Mouse (Mus musculus) forebrain, embryonic 10.5 days (tissue): ENCODE data around the gene Hist1h4k. TPM values are rescaled to one million over a fixed set of nuclear protein-coding genes. Genes with fewer than 3 reads are reported as not detected.
"Not testable (repeated sequence)": the region's sequence is repeated elsewhere in the genome, so short reads cannot be mapped to it uniquely, and the experiment has no call there.

Experiments
- DNase-seq: peaks from one replicate; pipeline ENCODE4 v3.0.0-alpha.2; 2017; ENCODE audit warnings: low spot score; ENCODE audit errors: extremely low spot score
- H3K27ac ChIP-seq: fragments of 300-500 bp; sonication (generic); 2 replicates; pipeline ENCODE4 v1.5.1; 2016; ENCODE audit warnings: mild to moderate bottlenecking
- H3K27me3 ChIP-seq: fragments of 300-500 bp; sonication (generic); 2 replicates; pipeline ENCODE4 v1.6.1; 2016; ENCODE audit warnings: mild to moderate bottlenecking; ENCODE audit not compliant: poor library complexity, severe bottlenecking
- H3K36me3 ChIP-seq: fragments of 300-500 bp; sonication (generic); replicated peaks from 2 replicates; pipeline ENCODE4 v1.6.1; 2016; ENCODE audit warnings: mild to moderate bottlenecking, moderate library complexity
- H3K4me1 ChIP-seq: fragments of 300-500 bp; sonication (generic); 2 replicates; pipeline ENCODE4 v1.6.1; 2016
- H3K4me3 ChIP-seq: fragments of 300-500 bp; sonication (generic); 2 replicates; pipeline ENCODE4 v1.5.1; 2016; ENCODE audit warnings: mild to moderate bottlenecking, moderate library complexity
- H3K9me3 ChIP-seq: fragments of 300-500 bp; sonication (generic); 2 replicates; pipeline ENCODE4 v1.6.1; 2016; ENCODE audit warnings: mild to moderate bottlenecking, moderate library complexity
- WGBS: fragments of 180-500 bp; shearing (Covaris S2); methylation state at CpG from one replicate; pipeline ENCODE4 v1.1.7; 2016; 5-methylcytosine and 5-hydroxymethylcytosine counted together
- polyA plus RNA-seq: library from polyadenylated mRNA; unstranded; fragments of >200 nt; fragmentation: Nextera tagmentation; extraction: Ambion mirVana; gene quantifications from 2 replicates; pipeline ENCODE4 v1.2.1, GENCODE M21; 2016

The Hist1h4k gene
- polyA plus RNA-seq, 1 experiment from 2014 or later, result 5.8 TPM

DNA sequence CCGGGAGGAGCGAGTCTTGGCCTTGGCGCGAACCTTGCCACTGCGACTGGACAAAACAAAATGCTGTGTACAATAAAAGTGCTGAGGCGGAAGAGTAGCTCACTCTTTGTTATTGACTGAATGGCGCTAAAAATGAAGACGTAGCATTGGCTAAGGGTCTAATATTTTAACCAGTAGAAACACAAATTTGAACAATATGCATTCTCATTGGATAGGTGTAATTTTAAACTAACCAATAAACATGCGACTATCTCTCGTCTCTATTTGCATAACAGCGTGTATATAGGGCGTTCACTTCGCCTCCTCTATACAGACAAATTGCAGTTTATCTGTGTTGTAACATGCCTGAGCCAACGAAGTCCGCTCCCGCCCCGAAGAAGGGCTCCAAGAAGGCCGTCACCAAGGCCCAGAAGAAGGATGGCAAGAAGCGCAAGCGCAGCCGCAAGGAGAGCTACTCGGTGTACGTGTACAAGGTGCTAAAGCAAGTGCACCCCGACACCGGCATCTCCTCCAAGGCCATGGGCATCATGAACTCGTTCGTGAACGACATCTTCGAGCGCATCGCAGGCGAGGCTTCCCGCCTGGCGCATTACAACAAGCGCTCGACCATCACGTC, 28.4 kb downstream of the Hist1h4k start, which contains the start of gene Hist1h2bm:
Gene Hist1h2bm (plus strand): TSS at position 288 of the 616 bp plus-strand sequence.
- peaks cover 44% of the 10 kb centered on the region for H3K4me1 ChIP-seq
- H3K27ac ChIP-seq, result peak within 1 kb of the TSS; percentile 96
- under 1% methylated on average over 37 of the region's 37 CpGs for WGBS
- H3K36me3 ChIP-seq, H3K27me3 ChIP-seq, H3K9me3 ChIP-seq: not testable (repeated sequence)
- peak; percentile 79 for DNase-seq
- H3K4me3 ChIP-seq, result peak within 1 kb of the TSS; percentile 53

DNA sequence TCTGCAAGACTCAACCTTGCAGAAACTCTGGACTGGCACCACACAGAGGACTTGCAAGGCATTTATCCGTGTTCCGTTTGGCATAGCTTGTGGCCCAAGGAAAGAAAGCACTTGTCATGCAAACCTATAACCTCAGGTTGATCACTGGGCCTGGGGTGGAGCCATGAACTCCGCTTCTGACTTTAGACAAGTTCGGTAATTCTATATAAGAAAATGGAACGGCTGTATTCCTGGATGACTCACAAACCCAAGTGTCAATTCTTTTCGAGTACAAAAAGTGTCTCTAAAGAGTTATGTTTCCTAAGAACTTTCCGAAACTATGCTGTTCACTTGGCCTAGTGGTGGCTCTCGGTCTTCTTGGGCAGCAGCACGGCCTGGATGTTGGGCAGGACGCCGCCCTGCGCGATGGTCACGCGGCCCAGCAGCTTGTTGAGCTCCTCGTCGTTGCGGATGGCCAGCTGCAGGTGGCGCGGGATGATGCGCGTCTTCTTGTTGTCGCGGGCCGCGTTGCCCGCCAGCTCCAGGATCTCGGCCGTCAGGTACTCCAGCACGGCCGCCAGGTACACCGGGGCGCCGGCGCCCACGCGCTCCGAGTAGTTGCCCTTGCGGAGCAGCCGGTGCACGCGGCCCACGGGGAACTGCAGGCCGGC, 29.1 kb downstream of the Hist1h4k start:
- H3K36me3 ChIP-seq, H3K27me3 ChIP-seq, H3K9me3 ChIP-seq: not testable (repeated sequence)
- Histone ChIP-seq H3K4me1 (peaks cover 46% of the 10 kb centered on the region), H3K4me3 (peak overlapping the region; percentile 53), H3K27ac (peak overlapping the region; percentile 96)
- peak; percentile 32 for DNase-seq
- 2% methylated on average over 25 of the region's 44 CpGs for WGBS

- peak overlapping the region; percentile 96 for H3K27ac ChIP-seq
- peaks cover 54% of the 10 kb centered on the region for H3K4me1 ChIP-seq
- H3K9me3 ChIP-seq, result no peaks in the 10 kb centered on the region
- WGBS, result 58% methylated on average over 4 of the region's 4 CpGs
- H3K4me3 ChIP-seq, result peak overlapping the region; percentile 59
- no peaks in the 10 kb centered on the region for H3K36me3 ChIP-seq
- H3K27me3 ChIP-seq, result no peaks in the 10 kb centered on the region
- DNase-seq, result peak; percentile 41
Measured at GRCm38 (mm10) chr13:21718381-21719080, 31.8 kb downstream of the Hist1h4k start.

GRCm38 (mm10) chr13:21717397-21718357, 32.6 kb downstream of the Hist1h4k start, which contains the start of gene Hist1h3h:
TSS of gene Hist1h3h (plus strand) at chr13:21717659.
- under 1% methylated on average over 26 of the region's 56 CpGs for WGBS
- Histone ChIP-seq H3K27ac (peak within 1 kb of the TSS; percentile 96), H3K4me1 (peaks cover 50% of the 10 kb centered on the region), H3K4me3 (peak within 1 kb of the TSS; percentile 59)
- not testable (repeated sequence) for H3K9me3 ChIP-seq, H3K27me3 ChIP-seq, H3K36me3 ChIP-seq
- peak; percentile 87 for DNase-seq

GRCm38 (mm10) chr13:21716540-21717391, 33.5 kb downstream of the Hist1h4k start:
- H3K4me1 ChIP-seq, result peaks cover 45% of the 10 kb centered on the region
- peak overlapping the region; percentile 95 for H3K27ac ChIP-seq
- peak overlapping the region; percentile 55 for H3K4me3 ChIP-seq
- H3K9me3 ChIP-seq, H3K27me3 ChIP-seq, H3K36me3 ChIP-seq: not testable (repeated sequence)
- DNase-seq, result peak; percentile 63
- WGBS, result 0% methylated on average over 13 of the region's 38 CpGs

DNA sequence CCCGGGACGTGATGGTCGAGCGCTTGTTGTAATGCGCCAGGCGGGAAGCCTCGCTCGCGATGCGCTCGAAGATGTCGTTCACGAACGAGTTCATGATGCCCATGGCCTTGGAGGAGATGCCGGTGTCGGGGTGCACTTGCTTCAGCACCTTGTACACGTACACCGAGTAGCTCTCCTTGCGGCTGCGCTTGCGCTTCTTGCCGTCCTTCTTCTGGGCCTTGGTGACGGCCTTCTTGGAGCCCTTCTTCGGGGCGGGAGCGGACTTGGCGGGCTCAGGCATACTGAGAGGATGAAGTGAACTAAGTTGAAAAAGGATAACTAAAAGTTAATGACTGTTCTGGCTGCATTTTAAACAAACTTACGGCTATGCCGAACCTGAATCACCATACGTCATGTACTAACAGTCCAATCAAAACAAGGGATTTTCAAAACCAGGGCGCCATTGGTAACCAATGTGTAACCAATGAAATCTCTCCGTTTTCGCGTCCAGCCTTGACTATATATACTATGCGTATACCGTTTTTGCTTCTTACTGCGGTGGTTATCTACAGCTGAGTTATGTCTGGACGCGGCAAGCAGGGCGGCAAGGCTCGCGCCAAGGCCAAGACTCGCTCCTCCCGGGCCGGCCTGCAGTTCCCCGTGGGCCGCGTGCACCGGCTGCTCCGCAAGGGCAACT, 34.3 kb downstream of the Hist1h4k start, which contains the start of the genes Hist1h2bl and Hist1h2ai:
Gene Hist1h2bl (minus strand): TSS at position 280 of the 676 bp plus-strand sequence.
Gene Hist1h2ai (plus strand): TSS at position 559 of the 676 bp plus-strand sequence.
- Histone ChIP-seq H3K4me3 (peak within 1 kb of the TSS; percentile 55), H3K4me1 (peaks cover 49% of the 10 kb centered on the region), H3K27ac (peak within 1 kb of the TSS; percentile 95)
- H3K9me3 ChIP-seq, H3K27me3 ChIP-seq, H3K36me3 ChIP-seq: not testable (repeated sequence)
- WGBS, result under 1% methylated on average over 35 of the region's 50 CpGs
- DNase-seq, result peak; percentile 82

DNA sequence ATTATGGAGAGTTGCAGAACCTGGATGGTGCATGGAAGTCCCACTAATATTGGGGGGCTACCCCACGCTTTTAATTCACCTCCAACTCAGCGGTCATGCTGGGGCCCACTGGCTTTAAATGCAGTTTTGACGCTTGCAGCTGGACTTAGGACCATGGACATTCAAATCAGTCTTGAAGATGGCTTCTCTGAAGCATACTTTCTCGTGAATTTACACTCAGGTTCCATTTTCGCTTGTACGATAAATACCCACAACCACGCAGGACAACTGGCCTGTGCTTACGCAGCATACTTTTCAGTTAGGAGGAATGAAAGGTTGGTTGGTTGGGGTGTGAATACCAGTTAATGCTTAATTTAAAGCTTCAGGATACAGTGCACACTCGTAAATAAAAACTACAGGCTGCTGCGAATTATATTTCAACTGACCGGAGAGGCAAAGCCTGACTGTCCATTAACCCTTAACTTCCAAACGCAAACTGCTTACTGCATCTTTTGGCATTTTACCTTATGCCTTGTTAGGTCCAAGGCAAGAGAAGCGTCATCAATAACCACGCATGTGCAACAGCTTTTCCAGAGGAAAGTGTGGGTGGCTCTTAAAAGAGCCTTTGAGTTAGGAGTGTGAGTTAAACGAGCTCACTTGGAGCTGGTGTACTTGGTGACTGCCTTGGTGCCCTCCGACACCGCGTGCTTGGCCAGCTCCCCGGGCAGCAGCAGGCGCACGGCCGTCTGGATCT, 35.0 kb downstream of the Hist1h4k start:
- peaks cover 42% of the 10 kb centered on the region for H3K4me1 ChIP-seq
- no peaks in the 10 kb centered on the region for H3K9me3 ChIP-seq
- no peaks in the 10 kb centered on the region for H3K36me3 ChIP-seq
- DNase-seq, result peak; percentile 57
- H3K27me3 ChIP-seq, result no peaks in the 10 kb centered on the region
- 1% methylated on average over 22 of the region's 22 CpGs for WGBS
- H3K4me3 ChIP-seq, result peak overlapping the region; percentile 55
- H3K27ac ChIP-seq, result peak overlapping the region; percentile 94

DNA sequence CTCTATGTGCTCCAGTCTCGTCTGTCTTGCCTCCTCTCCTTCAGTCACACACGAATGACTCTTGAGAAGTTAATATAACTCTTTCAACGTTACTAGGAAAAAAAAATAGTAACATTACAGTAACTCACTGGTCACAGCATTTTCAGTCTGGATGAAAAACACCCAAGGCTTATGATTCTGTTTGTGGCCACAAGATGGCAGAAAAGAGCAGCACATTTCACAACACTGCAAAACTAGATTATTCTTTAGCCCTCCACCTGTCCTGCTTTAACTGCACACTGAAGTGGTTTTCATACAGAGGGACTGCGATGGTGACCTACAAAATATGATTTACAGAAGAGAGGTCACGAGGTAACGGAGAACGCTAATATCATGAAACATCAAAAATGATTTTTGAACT, 35.6 kb downstream of the Hist1h4k start:
- no peaks in the 10 kb centered on the region for H3K27me3 ChIP-seq
- H3K36me3 ChIP-seq, result no peaks in the 10 kb centered on the region
- peaks cover 36% of the 10 kb centered on the region for H3K4me1 ChIP-seq
- peak; percentile 62 for DNase-seq
- no peaks in the 10 kb centered on the region for H3K9me3 ChIP-seq
- peak overlapping the region; percentile 94 for H3K27ac ChIP-seq
- H3K4me3 ChIP-seq, result peak overlapping the region; percentile 55
- 2% methylated on average over 7 of the region's 7 CpGs for WGBS

- peak overlapping the region; percentile 73 for H3K27ac ChIP-seq
- 40% methylated on average over 4 of the region's 4 CpGs for WGBS
- peaks cover 15% of the 10 kb centered on the region for H3K4me1 ChIP-seq
- no peaks in the 10 kb centered on the region for H3K27me3 ChIP-seq
- H3K36me3 ChIP-seq, result no peaks in the 10 kb centered on the region
- H3K9me3 ChIP-seq, result no peaks in the 10 kb centered on the region
- peak overlapping the region; percentile 69 for H3K4me3 ChIP-seq
- DNase-seq, result no peak
Measured at GRCm38 (mm10) chr13:21711698-21712097, 38.6 kb downstream of the Hist1h4k start.

DNA sequence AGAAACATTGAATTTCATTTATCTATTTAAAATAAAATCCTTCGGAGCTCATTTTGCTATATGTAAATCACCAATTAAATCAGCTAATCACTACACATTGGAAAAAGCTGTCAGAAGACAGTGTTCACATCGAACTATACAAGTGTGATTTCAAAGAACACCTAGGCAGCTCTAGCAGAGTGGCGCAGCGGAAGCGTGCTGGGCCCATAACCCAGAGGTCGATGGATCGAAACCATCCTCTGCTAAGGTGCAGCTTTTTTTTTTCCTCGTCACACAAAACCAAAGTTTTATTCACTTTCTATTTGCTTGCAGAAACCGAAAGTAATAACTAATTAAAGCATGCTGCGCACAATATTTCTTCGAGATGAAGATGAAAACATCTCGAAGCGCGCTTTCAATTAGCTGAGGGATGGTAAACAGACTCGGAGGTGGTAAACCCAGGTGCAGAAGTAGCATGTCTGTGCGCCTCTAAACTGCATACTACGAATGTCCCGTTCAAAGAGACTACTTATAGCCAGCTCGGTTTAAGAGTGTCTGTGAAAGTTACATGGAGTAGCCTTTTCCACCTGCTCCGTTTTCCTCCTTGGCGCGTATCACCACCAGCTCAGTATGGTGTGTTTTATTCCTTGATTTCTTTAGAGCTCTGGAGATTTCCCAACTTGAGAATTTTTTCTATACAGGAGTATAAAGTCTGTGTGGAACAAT, 39.3 kb downstream of the Hist1h4k start:
- DNase-seq, result peak; percentile 72
- Histone ChIP-seq H3K27me3 (no peaks in the 10 kb centered on the region), H3K9me3 (no peaks in the 10 kb centered on the region), H3K27ac (peak overlapping the region; percentile 73), H3K4me1 (peaks cover 14% of the 10 kb centered on the region), H3K4me3 (peak overlapping the region; percentile 69), H3K36me3 (no peaks in the 10 kb centered on the region)
- 2% methylated on average over 22 of the region's 22 CpGs for WGBS
